In genomic region chr7:134627906-134628305, GRCm38 (mm10) we compare ENCODE assay signal across 20 mouse cellular contexts. TPM values are rescaled to one million over a fixed set of nuclear protein-coding genes. Genes with fewer than 3 reads are reported as not detected.
DNase-seq lines count a peak whose midpoint lies in the region; ATAC-seq lines count a peak whose summit lies in the region.
"Had no signal": no experiment of that assay in that cellular context is flagged by ENCODE, and none has a peak within 500 bp of the region (broad histone marks: within the 10 kb centered on the region; RNA-seq: fewer than 3 reads in every experiment).

No protein-coding gene starts in this region.

- no peaks in the 10 kb centered on the region for H3K9me3 ChIP-seq in heart, embryonic 10.5 days
- no peaks in the 10 kb centered on the region for H3K9me3 ChIP-seq in heart, embryonic 11.5 days (replicated peaks; ENCODE audit: control insufficient read depth, low read length)
- H3K9me3 ChIP-seq: embryonic facial prominence, embryonic 15.5 days; forebrain, embryonic 10.5 days; hindbrain, embryonic 15.5 days; intestine, embryonic 15.5 days; limb, embryonic 15.5 days; neural tube, embryonic 15.5 days; stomach, embryonic 15.5 days had no signal

- no peak overlapping the region for H3K4me3 ChIP-seq in heart, embryonic 10.5 days
- no peak overlapping the region for H3K4me3 ChIP-seq in heart, embryonic 11.5 days (ENCODE audit: low read depth, low read length)
- H3K4me3 ChIP-seq: embryonic facial prominence, embryonic 15.5 days; forebrain, embryonic 10.5 days; hindbrain, embryonic 15.5 days; intestine, embryonic 15.5 days; limb, embryonic 15.5 days; neural tube, embryonic 15.5 days; stomach, embryonic 15.5 days had no signal

- no peaks in the 10 kb centered on the region for H3K27me3 ChIP-seq in heart, embryonic 10.5 days (ENCODE audit: insufficient read depth, poor library complexity, severe bottlenecking)
- no peaks in the 10 kb centered on the region for H3K27me3 ChIP-seq in heart, embryonic 11.5 days (ENCODE audit: control insufficient read depth, insufficient read depth, low read length)
- H3K27me3 ChIP-seq: embryonic facial prominence, embryonic 15.5 days; hindbrain, embryonic 15.5 days; intestine, embryonic 15.5 days; limb, embryonic 15.5 days; neural tube, embryonic 15.5 days; stomach, embryonic 15.5 days had no signal

- H3K9ac ChIP-seq in heart, embryonic 11.5 days (ENCODE audit: low read depth, low read length), result no peak overlapping the region
- H3K9ac ChIP-seq: embryonic facial prominence, embryonic 15.5 days; forebrain, postnatal 0 days; hindbrain, embryonic 15.5 days; intestine, embryonic 15.5 days; limb, embryonic 15.5 days; neural tube, embryonic 15.5 days; stomach, embryonic 15.5 days had no signal

- H3K27ac ChIP-seq in heart, embryonic 10.5 days, result no peak overlapping the region
- H3K27ac ChIP-seq in heart, embryonic 11.5 days (ENCODE audit: low read depth, low read length), result no peak overlapping the region
- H3K27ac ChIP-seq: embryonic facial prominence, embryonic 15.5 days; forebrain, embryonic 10.5 days; hindbrain, embryonic 15.5 days; intestine, embryonic 15.5 days; limb, embryonic 15.5 days; neural tube, embryonic 15.5 days; stomach, embryonic 15.5 days had no signal

- no peak for ATAC-seq in heart, embryonic 11.5 days (replicated peaks; ENCODE audit: insufficient number of reproducible peaks, low FRiP score, low TSS enrichment)
- ATAC-seq in granulocyte monocyte progenitor cell, adult 5-6 weeks (replicated peaks; ENCODE audit: poor library complexity, severe bottlenecking), result no peak
- ATAC-seq: forebrain, postnatal 0 days; intestine, embryonic 15.5 days had no signal

- H3K4me1 ChIP-seq in heart, embryonic 10.5 days, result no peaks in the 10 kb centered on the region
- no peaks in the 10 kb centered on the region for H3K4me1 ChIP-seq in heart, embryonic 11.5 days (ENCODE audit: control insufficient read depth, insufficient read depth, low read length)
- H3K4me1 ChIP-seq: embryonic facial prominence, embryonic 15.5 days; forebrain, embryonic 10.5 days; hindbrain, embryonic 15.5 days; intestine, embryonic 15.5 days; limb, embryonic 15.5 days; neural tube, embryonic 15.5 days; stomach, embryonic 15.5 days had no signal

- no peak overlapping the region for H3K4me2 ChIP-seq in heart, embryonic 11.5 days
- H3K4me2 ChIP-seq: embryonic facial prominence, embryonic 15.5 days; hindbrain, embryonic 15.5 days; intestine, embryonic 15.5 days; limb, embryonic 15.5 days; neural tube, embryonic 15.5 days; stomach, embryonic 15.5 days had no signal

- H3K36me3 ChIP-seq in heart, embryonic 10.5 days, result no peaks in the 10 kb centered on the region
- no peaks in the 10 kb centered on the region for H3K36me3 ChIP-seq in heart, embryonic 11.5 days (ENCODE audit: control insufficient read depth, insufficient read depth, low read length)
- H3K36me3 ChIP-seq: embryonic facial prominence, embryonic 15.5 days; forebrain, embryonic 10.5 days; hindbrain, embryonic 15.5 days; intestine, embryonic 15.5 days; limb, embryonic 15.5 days; neural tube, embryonic 15.5 days; stomach, embryonic 15.5 days had no signal

- DNase-seq in heart, embryonic 10.5 days (ENCODE audit: low spot score), result peak; percentile 39
- peak; percentile 59 for DNase-seq in 3134 (ENCODE audit: extremely low read depth, insufficient read length, low spot score)
- DNase-seq in adipocyte (ENCODE audit: low spot score), result peak; percentile 12
- peak; percentile 67 to 73 for DNase-seq in adrenal gland, postnatal 36 days
- DNase-seq in gastrocnemius, postnatal 25 days, result no peak
- DNase-seq: cerebellum, adult 11 months; cerebellum, postnatal 14 days; embryo, embryonic 11 days; forebrain, postnatal 0 days; kidney, postnatal 36 days; midbrain, embryonic 14.5 days had no signal

- WGBS in heart, embryonic 10.5 days, result 75% methylated on average over 4 of the region's 4 CpGs
- WGBS in heart, embryonic 11.5 days (ENCODE audit: insufficient replicate concordance), result 64% methylated on average over 4 of the region's 4 CpGs

RNA-seq across cellular contexts. Expression of gene Dock1, which starts 42.5 kb away (rescaled TPM):
- 24.7 and 25.6 TPM in 2 replicates for polyA plus RNA-seq in heart, embryonic 10.5 days (2016; fragmentation: Nextera tagmentation; extraction: Ambion mirVana)
- polyA plus RNA-seq in heart, embryonic 11.5 days (2014; fragmentation: Nextera tagmentation; extraction: Ambion mirVana), result 26.0 and 28.1 TPM in 2 replicates
- 100 to 1,000 TPM; 148 to 181 TPM for total RNA-seq in adrenal gland, postnatal 36 days (2021)
- total RNA-seq in gastrocnemius, postnatal 25 days (2021), result 1 to 10 TPM; 8.3 to 9.4 TPM
- total RNA-seq in granulocyte monocyte progenitor cell, adult 5-6 weeks (2014; fragmentation: Nextera tagmentation), result 19.7 and 22.5 TPM in 2 replicates
- total RNA-seq in granulocyte monocyte progenitor cell, adult 5-6 weeks (2017), result 14.0 and 16.2 TPM in 2 replicates

Comparison
In these comparisons a context has a peak if more than half of its experiments do, and no peak if none do; other contexts are left out.
1. RNA of gene Dock1, which starts 42.5 kb away (total RNA-seq): 148 to 181 TPM in adrenal gland, postnatal 36 days; 14.0 to 22.5 TPM in granulocyte monocyte progenitor cell, adult 5-6 weeks and 8.3 to 9.4 TPM in gastrocnemius, postnatal 25 days; every median in the first group is over 4 times any median in the second.